Mouse (Mus musculus) embryonic facial prominence, embryonic 11.5 days (tissue): ENCODE measurements around the gene Csnk1g2. TPM values are rescaled to one million over a fixed set of nuclear protein-coding genes. Genes with fewer than 3 reads are reported as not detected.
A peak's percentile ranks its signal among the peaks of the same experiment; 100 is the strongest.

Source experiments
- ATAC-seq: fragments of 200-750 bp; cut with Nextera tagmentation; replicated peaks from 2 replicates; pipeline ENCODE4 v1.8.0; 2017; ENCODE audit warnings: low read depth; ENCODE audit not compliant: insufficient number of reproducible peaks, low FRiP score, low TSS enrichment
- DNase-seq: peaks from one replicate; pipeline ENCODE4 v3.0.0-alpha.2; 2015; ENCODE audit warnings: low spot score
- H3K27ac ChIP-seq: fragments of 300-500 bp; sonication (generic); replicated peaks from 2 replicates; pipeline ENCODE4 v1.5.1; 2014; ENCODE audit warnings: mild to moderate bottlenecking, low read depth, low read length, control low read depth
- H3K27me3 ChIP-seq: fragments of 300-500 bp; sonication (generic); 2 replicates; pipeline ENCODE4 v1.6.1; 2014; ENCODE audit warnings: mild to moderate bottlenecking, low read length, moderate library complexity, mixed read lengths; ENCODE audit not compliant: control insufficient read depth, insufficient read depth
- H3K36me3 ChIP-seq: fragments of 300-500 bp; sonication (generic); replicated peaks from 2 replicates; pipeline ENCODE4 v1.6.1; 2014; ENCODE audit warnings: low read depth, mild to moderate bottlenecking, low read length, moderate library complexity, mixed read lengths; ENCODE audit not compliant: control insufficient read depth, insufficient read depth
- H3K4me1 ChIP-seq: fragments of 300-500 bp; sonication (generic); 2 replicates; pipeline ENCODE4 v1.6.1; 2014; ENCODE audit warnings: low read length, mixed read lengths; ENCODE audit not compliant: control insufficient read depth, insufficient read depth
- H3K4me2 ChIP-seq: fragments of 300-500 bp; sonication (generic); 2 replicates; pipeline ENCODE4 v1.6.1; 2014; ENCODE audit warnings: low read depth, mild to moderate bottlenecking, control low read depth, low read length, moderate library complexity
- H3K4me3 ChIP-seq: fragments of 300-500 bp; sonication (generic); 2 replicates; pipeline ENCODE4 v1.5.1; 2014; ENCODE audit warnings: low read depth, low read length, control low read depth
- H3K9ac ChIP-seq: fragments of 300-500 bp; sonication (generic); replicated peaks from 2 replicates; pipeline ENCODE4 v1.6.1; 2014; ENCODE audit warnings: mild to moderate bottlenecking, control low read depth, low read length
- H3K9me3 ChIP-seq: fragments of 300-500 bp; sonication (generic); replicated peaks from 2 replicates; pipeline ENCODE4 v1.6.1; 2016; ENCODE audit warnings: mild to moderate bottlenecking, low read length, inconsistent platforms, mixed read lengths; ENCODE audit not compliant: control insufficient read depth
- WGBS: fragments of 180-500 bp; shearing (Covaris S2); extraction: QIAGEN DNeasy Blood & Tissue Kit; methylation state at CpG from one replicate; pipeline ENCODE4 v1.1.7; 2014; 5-methylcytosine and 5-hydroxymethylcytosine counted together
- polyA plus RNA-seq: library from polyadenylated mRNA; unstranded; fragments of >200 nt; fragmentation: Nextera tagmentation; extraction: Ambion mirVana; gene quantifications from 2 replicates; pipeline ENCODE4 v1.2.1, GENCODE M21; 2014

The Csnk1g2 gene
- polyA plus RNA-seq, 1 experiment from 2014 or later, result 93.4 TPM

DNA sequence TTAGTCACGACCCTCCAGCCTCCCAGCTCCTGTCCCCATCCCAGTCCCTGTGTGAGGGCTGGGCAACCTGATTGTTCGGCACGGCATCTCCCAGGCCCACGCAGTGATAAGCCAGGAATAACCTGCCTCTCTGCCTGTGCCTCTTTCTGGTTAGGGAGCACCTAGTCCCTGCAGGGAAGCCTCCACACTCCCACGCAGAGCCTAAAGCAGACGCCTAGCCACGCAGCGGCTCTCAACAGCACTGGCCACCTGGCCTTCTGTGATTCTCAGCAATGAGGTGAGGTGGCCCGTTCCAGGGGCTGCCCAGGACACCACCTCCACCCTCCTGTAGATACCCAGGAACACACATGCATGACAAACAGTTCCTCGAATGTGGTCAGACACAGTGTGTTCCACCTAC is 27.8 kb downstream of the Csnk1g2 start:
- no peak overlapping the region for H3K9ac ChIP-seq
- no peak overlapping the region for H3K4me2 ChIP-seq
- H3K27ac ChIP-seq, result no peak overlapping the region
- ATAC-seq (no peak), DNase-seq (no peak)
- H3K4me1 ChIP-seq, result peaks cover 2% of the 10 kb centered on the region; the same call in 1 of the 2 replicates
- WGBS, result 92% methylated on average over 10 of the region's 10 CpGs
- H3K4me3 ChIP-seq, result no peak overlapping the region
- no peaks in the 10 kb centered on the region; the same call in 1 of the 2 replicates for H3K36me3 ChIP-seq
- H3K9me3 ChIP-seq, result no peaks in the 10 kb centered on the region
- H3K27me3 ChIP-seq, result no peaks in the 10 kb centered on the region

GRCm38 (mm10) chr10:80653156-80653720 is 30.6 kb downstream of the Csnk1g2 start:
- no peak overlapping the region for H3K9ac ChIP-seq
- 90% methylated on average over 6 of the region's 6 CpGs for WGBS

DNA sequence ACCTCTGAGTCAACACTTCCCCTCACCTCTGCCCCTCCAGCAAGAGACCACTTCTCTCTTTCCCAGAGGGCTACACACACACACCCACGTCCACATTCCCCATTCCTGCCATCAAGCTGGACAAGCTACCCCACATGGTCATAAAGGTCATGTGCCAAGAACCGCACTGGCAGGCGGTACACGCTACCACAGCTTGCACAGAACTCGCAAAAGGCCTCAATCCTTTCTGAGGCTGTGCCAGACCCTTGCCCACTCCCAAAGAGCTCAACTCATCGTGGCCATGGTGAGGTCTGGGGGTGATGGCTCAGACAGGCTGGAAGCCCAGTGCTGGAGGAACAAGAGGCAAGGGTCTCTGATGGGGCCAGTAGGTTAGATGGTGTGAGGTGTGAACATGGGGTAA is 32.2 kb downstream of the Csnk1g2 start:
- Histone ChIP-seq H3K36me3 (no peaks in the 10 kb centered on the region), H3K27ac (no peak overlapping the region), H3K4me3 (no peak overlapping the region), H3K9ac (no peak overlapping the region), H3K4me2 (peak overlapping the region; percentile 88; the same call in 1 of the 2 replicates), H3K27me3 (no peaks in the 10 kb centered on the region), H3K4me1 (peaks cover 2% of the 10 kb centered on the region; the same call in 1 of the 2 replicates), H3K9me3 (no peaks in the 10 kb centered on the region)
- ATAC-seq (no peak), DNase-seq (no peak)
- 87% methylated on average over 6 of the region's 6 CpGs for WGBS

More at GRCm38 (mm10) chr10:80653156-80653720, 30.6 kb downstream of the Csnk1g2 start:
- Histone ChIP-seq H3K27ac (no peak overlapping the region), H3K36me3 (no peaks in the 10 kb centered on the region; the same call in 1 of the 2 replicates), H3K9me3 (no peaks in the 10 kb centered on the region), H3K27me3 (no peaks in the 10 kb centered on the region), H3K4me1 (peaks cover 2% of the 10 kb centered on the region; the same call in 1 of the 2 replicates), H3K4me2 (no peak overlapping the region), H3K4me3 (no peak overlapping the region)
- DNase-seq (no peak), ATAC-seq (no peak)

GRCm38 (mm10) chr10:80655406-80656129 is 32.9 kb downstream of the Csnk1g2 start:
- peaks cover 2% of the 10 kb centered on the region; the same call in 1 of the 2 replicates for H3K4me1 ChIP-seq
- peak overlapping the region; percentile 65 for H3K27ac ChIP-seq
- no peaks in the 10 kb centered on the region for H3K27me3 ChIP-seq
- ATAC-seq, result peak; percentile 50
- WGBS, result 8% methylated on average over 12 of the region's 12 CpGs
- no peak for DNase-seq
- peak overlapping the region; percentile 88 for H3K4me2 ChIP-seq
- H3K9me3 ChIP-seq, result no peaks in the 10 kb centered on the region
- peak overlapping the region; percentile 93 for H3K4me3 ChIP-seq
- peak overlapping the region; percentile 96 for H3K9ac ChIP-seq
- H3K36me3 ChIP-seq, result no peaks in the 10 kb centered on the region

DNA sequence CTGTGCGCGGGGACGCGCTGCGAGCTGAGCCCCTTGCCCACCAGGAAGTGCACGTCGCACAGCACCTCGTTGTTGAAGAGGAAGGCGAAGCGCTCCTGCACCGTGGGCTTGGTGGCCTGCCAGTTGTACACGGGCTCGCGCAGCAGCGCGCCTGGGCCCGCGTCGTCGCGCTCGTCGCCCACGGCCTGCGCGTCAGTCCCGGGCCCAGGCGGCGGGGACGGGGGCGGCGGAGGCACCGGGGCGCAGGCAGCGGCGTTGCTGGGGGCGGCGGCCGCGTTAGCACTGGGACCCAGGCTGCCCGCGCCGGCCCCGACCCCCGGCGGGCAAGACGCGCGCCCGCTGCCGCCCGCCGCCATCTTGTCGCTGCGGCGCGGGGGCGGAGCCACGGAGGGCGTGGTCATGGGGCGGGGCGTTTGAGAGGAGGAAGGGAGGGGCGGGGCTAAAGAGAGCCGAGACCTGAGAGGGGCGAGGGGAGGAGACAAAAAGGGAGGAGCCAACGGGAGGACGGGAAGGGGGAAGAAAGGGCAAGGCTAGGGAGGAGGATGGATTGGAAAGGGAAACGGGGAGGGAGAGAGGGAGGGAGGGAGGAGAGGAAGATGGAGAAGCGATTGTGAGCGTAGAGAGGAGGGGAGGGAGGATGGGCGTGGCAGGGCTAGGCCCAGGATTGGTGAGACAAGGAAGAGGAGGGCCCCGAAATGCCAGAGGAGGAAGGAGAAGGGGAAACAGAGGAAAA is 33.7 kb downstream of the Csnk1g2 start:
- peak overlapping the region; percentile 96 for H3K9ac ChIP-seq
- H3K27ac ChIP-seq, result peak overlapping the region; percentile 83
- under 1% methylated on average over 70 of the region's 72 CpGs for WGBS
- DNase-seq (peak; percentile 100), ATAC-seq (peak; percentile 63)
- peak overlapping the region; percentile 88 for H3K4me2 ChIP-seq
- no peaks in the 10 kb centered on the region for H3K9me3 ChIP-seq
- H3K4me3 ChIP-seq, result peak overlapping the region; percentile 93
- no peaks in the 10 kb centered on the region for H3K36me3 ChIP-seq
- no peaks in the 10 kb centered on the region for H3K27me3 ChIP-seq
- H3K4me1 ChIP-seq, result peaks cover 2% of the 10 kb centered on the region; the same call in 1 of the 2 replicates

DNA sequence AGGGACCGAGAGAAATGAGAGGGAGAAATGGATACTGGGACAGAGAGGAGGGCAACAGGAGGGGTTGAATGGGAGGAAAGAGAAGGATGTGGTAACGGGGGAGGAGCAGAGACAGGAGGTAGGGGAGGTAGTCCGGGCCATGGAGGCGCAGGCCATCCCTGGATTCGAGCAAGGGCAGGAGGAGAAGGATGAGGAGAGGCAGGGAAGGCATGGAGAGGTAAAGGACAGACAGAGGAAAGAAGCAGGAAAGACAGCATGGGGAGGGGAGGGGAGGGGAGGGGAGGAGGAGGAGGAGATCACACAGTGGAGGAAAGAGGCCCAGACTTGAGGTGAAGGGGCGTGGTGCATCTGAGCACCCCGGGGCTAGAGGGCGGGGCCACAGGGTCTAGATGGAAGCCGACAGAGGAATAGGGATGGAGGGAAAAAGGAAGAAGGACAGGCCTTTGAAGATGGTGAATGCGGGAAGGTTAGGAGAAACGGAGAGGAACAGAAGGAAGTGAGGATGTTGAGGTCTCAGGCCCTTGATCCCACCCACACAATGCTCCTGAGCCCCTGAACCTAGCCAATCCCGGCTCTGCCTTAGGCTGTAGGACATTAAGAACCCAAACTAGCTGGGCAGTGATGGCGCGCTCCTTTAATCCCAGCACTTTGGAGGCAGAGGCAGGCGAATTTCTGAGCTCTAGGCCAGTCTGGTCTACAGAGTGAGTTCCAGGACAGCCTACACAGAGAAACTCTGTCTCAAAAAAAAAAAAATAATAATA is 34.4 kb downstream of the Csnk1g2 start, which contains the start of gene Btbd2:
TSS of gene Btbd2 (minus strand) at position 209 of the 761 bp plus-strand sequence.
- H3K4me2 ChIP-seq, result peak within 1 kb of the TSS; percentile 88
- H3K9ac ChIP-seq, result peak within 1 kb of the TSS; percentile 96
- ATAC-seq (no peak; the same call in 1 of the 2 replicates), DNase-seq (no peak)
- peak within 1 kb of the TSS; percentile 83 for H3K27ac ChIP-seq
- H3K36me3 ChIP-seq, result no peaks in the 10 kb centered on the region
- peaks cover 2% of the 10 kb centered on the region; the same call in 1 of the 2 replicates for H3K4me1 ChIP-seq
- H3K9me3 ChIP-seq, result no peaks in the 10 kb centered on the region
- peak within 1 kb of the TSS; percentile 93 for H3K4me3 ChIP-seq
- H3K27me3 ChIP-seq, result no peaks in the 10 kb centered on the region
- WGBS, result 16% methylated on average over 15 of the region's 15 CpGs

GRCm38 (mm10) chr10:80658194-80658840 is 35.7 kb downstream of the Csnk1g2 start:
- H3K4me2 ChIP-seq, result no peak overlapping the region
- H3K9me3 ChIP-seq, result no peaks in the 10 kb centered on the region
- DNase-seq (no peak), ATAC-seq (no peak)
- no peaks in the 10 kb centered on the region for H3K36me3 ChIP-seq
- H3K4me1 ChIP-seq, result peaks cover 2% of the 10 kb centered on the region; the same call in 1 of the 2 replicates
- WGBS, result 89% methylated on average over 14 of the region's 14 CpGs
- no peak overlapping the region for H3K4me3 ChIP-seq
- no peak overlapping the region for H3K9ac ChIP-seq
- no peak overlapping the region for H3K27ac ChIP-seq
- no peaks in the 10 kb centered on the region for H3K27me3 ChIP-seq
